Mouse (Mus musculus) E14TG2a.4 (cell line): ENCODE results near the gene Adamts2.

ENCODE experiments used
- H3K27me3 ChIP-seq: 2 replicates; pipeline ENCODE4 v1.6.1; 2014; ENCODE audit warnings: low read length, control low read depth; ENCODE audit not compliant: insufficient read depth
- H3K36me3 ChIP-seq: 2 replicates; pipeline ENCODE4 v1.6.1; 2014; ENCODE audit warnings: low read length, control low read depth; ENCODE audit not compliant: insufficient read depth
- H3K4me1 ChIP-seq: replicated peaks from 2 replicates; pipeline ENCODE4 v1.6.1; 2014; ENCODE audit warnings: low read depth, low read length, control low read depth
- H3K4me3 ChIP-seq: replicated peaks from 2 replicates; pipeline ENCODE4 v1.5.1; 2014; ENCODE audit warnings: mild to moderate bottlenecking, low read length
- H3K9me3 ChIP-seq: 2 replicates; pipeline ENCODE4 v1.6.1; 2014; ENCODE audit warnings: low read length, control low read depth
- CTCF ChIP-seq: conservative IDR thresholded peaks from 2 replicates; pipeline ENCODE4 v1.5.1; 2014; ENCODE audit warnings: low read length
- NANOG ChIP-seq: IDR thresholded peaks from 2 replicates; pipeline ENCODE4 v1.6.1; 2014; ENCODE audit warnings: borderline replicate concordance, low read length, mixed read lengths
- POU5F1 ChIP-seq: IDR thresholded peaks from 2 replicates; pipeline ENCODE4 v1.6.1; 2014; ENCODE audit warnings: low read length, borderline replicate concordance

Adamts2 gene

GRCm38 (mm10) chr11:50589060-50589459 lies 12.8 kb upstream of the Adamts2 start:
- H3K4me3 ChIP-seq, result no peak overlapping the region
- peaks cover 43% of the 10 kb centered on the region for H3K27me3 ChIP-seq
- H3K9me3 ChIP-seq, result no peaks in the 10 kb centered on the region
- peak; percentile 98 for TF ChIP-seq CTCF
- no peak for TF ChIP-seq NANOG
- TF ChIP-seq POU5F1, result no peak
- peaks cover 7% of the 10 kb centered on the region; the same call in 1 of the 2 replicates for H3K4me1 ChIP-seq
- no peaks in the 10 kb centered on the region for H3K36me3 ChIP-seq

GRCm38 (mm10) chr11:50591053-50591452 lies 10.8 kb upstream of the Adamts2 start:
- Histone ChIP-seq H3K4me1 (peaks cover 7% of the 10 kb centered on the region; the same call in 1 of the 2 replicates), H3K36me3 (no peaks in the 10 kb centered on the region), H3K27me3 (peaks cover 47% of the 10 kb centered on the region), H3K9me3 (no peaks in the 10 kb centered on the region), H3K4me3 (no peak overlapping the region)
- no peak for TF ChIP-seq CTCF

GRCm38 (mm10) chr11:50592892-50593553 lies 8.9 kb upstream of the Adamts2 start:
- H3K4me1 ChIP-seq, result peaks cover 4% of the 10 kb centered on the region; the same call in 1 of the 2 replicates
- peaks cover 54% of the 10 kb centered on the region for H3K27me3 ChIP-seq
- TF ChIP-seq CTCF, result no peak
- no peak for TF ChIP-seq NANOG
- no peak for TF ChIP-seq POU5F1

GRCm38 (mm10) chr11:50596571-50596970 lies 5.3 kb upstream of the Adamts2 start:
- Histone ChIP-seq H3K9me3 (no peaks in the 10 kb centered on the region), H3K27me3 (peaks cover 78% of the 10 kb centered on the region), H3K36me3 (no peaks in the 10 kb centered on the region), H3K4me3 (no peak overlapping the region), H3K4me1 (peaks cover 14% of the 10 kb centered on the region)
- TF ChIP-seq POU5F1, result no peak

More at GRCm38 (mm10) chr11:50592892-50593553, 8.9 kb upstream of the Adamts2 start:
- Histone ChIP-seq H3K9me3 (no peaks in the 10 kb centered on the region), H3K4me3 (no peak overlapping the region), H3K36me3 (no peaks in the 10 kb centered on the region)

- H3K4me3 ChIP-seq, result no peak overlapping the region
- H3K36me3 ChIP-seq, result no peaks in the 10 kb centered on the region
- peak; percentile 80 for TF ChIP-seq CTCF
- TF ChIP-seq NANOG, result no peak
- peaks cover 93% of the 10 kb centered on the region for H3K27me3 ChIP-seq
- H3K9me3 ChIP-seq, result no peaks in the 10 kb centered on the region
- peaks cover 24% of the 10 kb centered on the region for H3K4me1 ChIP-seq
Measured at GRCm38 (mm10) chr11:50599156-50599555, 2.7 kb upstream of the Adamts2 start.

- H3K27me3 ChIP-seq, result peaks cover 96% of the 10 kb centered on the region
- H3K9me3 ChIP-seq, result no peaks in the 10 kb centered on the region
- no peak for TF ChIP-seq CTCF
- TF ChIP-seq POU5F1, result no peak
- no peak for TF ChIP-seq NANOG
- H3K4me3 ChIP-seq, result peak overlapping the region; percentile 83
- peaks cover 26% of the 10 kb centered on the region for H3K4me1 ChIP-seq
- no peaks in the 10 kb centered on the region for H3K36me3 ChIP-seq
Measured at GRCm38 (mm10) chr11:50602356-50603081, 635 bp downstream of the Adamts2 start.

GRCm38 (mm10) chr11:50603082-50603910 lies 1.4 kb downstream of the Adamts2 start:
- TF ChIP-seq CTCF (no peak), POU5F1 (no peak), NANOG (no peak)
- Histone ChIP-seq H3K4me3 (peak overlapping the region; percentile 83), H3K9me3 (no peaks in the 10 kb centered on the region), H3K36me3 (no peaks in the 10 kb centered on the region), H3K27me3 (peaks cover 94% of the 10 kb centered on the region), H3K4me1 (peaks cover 26% of the 10 kb centered on the region)

- H3K4me3 ChIP-seq, result no peak overlapping the region
- no peaks in the 10 kb centered on the region for H3K9me3 ChIP-seq
- H3K27me3 ChIP-seq, result peaks cover 93% of the 10 kb centered on the region
- no peak for TF ChIP-seq CTCF
- no peak for TF ChIP-seq POU5F1
- TF ChIP-seq NANOG, result no peak
- H3K36me3 ChIP-seq, result no peaks in the 10 kb centered on the region
- peaks cover 26% of the 10 kb centered on the region for H3K4me1 ChIP-seq
Measured at GRCm38 (mm10) chr11:50604371-50604770, 2.5 kb downstream of the Adamts2 start.
